Mouse (Mus musculus): ENCODE measurements around the gene Olfr465-ps1. TPM values are rescaled to one million over a fixed set of nuclear protein-coding genes. Genes with fewer than 3 reads are reported as not detected.

The Olfr465-ps1 gene
- polyA plus RNA-seq (2014; fragmentation: Nextera tagmentation; extraction: Ambion mirVana), result not detected in 2 replicates

DNA sequence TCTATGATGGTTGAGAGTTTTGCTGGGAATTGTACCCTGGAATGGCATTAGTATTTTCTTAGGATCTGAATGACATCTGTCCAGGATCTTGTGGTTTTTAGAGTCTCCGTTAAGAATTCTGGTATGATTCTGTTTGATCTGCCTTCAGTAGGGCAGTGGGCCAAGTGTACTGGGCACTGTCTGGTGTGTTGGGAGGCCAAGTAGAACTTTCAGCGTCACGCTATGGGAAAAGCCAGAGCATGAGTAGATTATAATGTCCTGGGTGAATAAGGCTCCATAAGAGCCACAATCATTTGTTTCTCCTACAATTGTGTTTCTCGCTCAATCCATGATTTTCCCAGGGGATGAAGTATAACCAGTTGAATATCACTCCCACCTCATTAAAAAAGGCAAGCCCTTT is at the start of gene Olfr465-ps1:
Gene Olfr465-ps1 (plus strand): TSS at position 301 of the 400 bp plus-strand sequence.
- DNase-seq, result no peak
- no peaks in the 10 kb centered on the region for H3K9me3 ChIP-seq (ENCODE audit: low read depth, low read length)
- 81% methylated on average over 4 of the region's 4 CpGs for WGBS

DNA sequence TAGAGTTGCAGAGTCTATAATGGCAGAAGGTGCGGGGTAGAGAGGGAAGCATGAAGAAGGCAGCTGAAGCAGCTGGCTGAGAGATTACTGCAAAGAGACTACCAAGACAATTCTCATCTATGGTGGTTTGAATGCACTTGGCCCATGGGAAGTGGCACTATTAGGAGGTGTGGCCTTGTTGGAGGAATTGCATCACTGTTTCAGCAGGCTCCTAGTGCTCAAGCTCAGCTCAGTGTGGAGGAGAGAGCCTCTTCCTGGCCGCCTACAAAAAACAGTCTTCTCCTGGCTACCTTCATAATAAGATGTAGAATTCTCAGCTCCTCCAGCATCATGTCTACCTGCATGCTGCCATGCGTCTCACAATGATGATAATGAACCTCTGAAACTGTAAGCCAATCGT is 42.0 kb upstream of the Olfr465-ps1 start:
- no peaks in the 10 kb centered on the region for H3K27me3 ChIP-seq (ENCODE audit: insufficient read depth, low read length)
- ATAC-seq (ENCODE audit: insufficient read depth), result no peak
- H3K9ac ChIP-seq, result no peak overlapping the region
- H3K4me2 ChIP-seq, result no peak overlapping the region
- H3K9me3 ChIP-seq (ENCODE audit: low read depth, low read length), result no peaks in the 10 kb centered on the region; the same call in 1 of the 2 replicates
- no peak overlapping the region for H3K4me3 ChIP-seq (ENCODE audit: low read depth, low read length)
- WGBS, result 97% methylated on average over 4 of the region's 4 CpGs
- H3K4me1 ChIP-seq (ENCODE audit: insufficient read depth), result no peaks in the 10 kb centered on the region
- TF ChIP-seq CTCF (IDR thresholded peaks at IDR 0.05; ENCODE audit: low read depth), result no peak
- no peak overlapping the region for H3K27ac ChIP-seq (ENCODE audit: low read depth)
- DNase-seq, result no peak
- 0 out of 2 replicates have a peak, but pooled peaks cover 10% of the 10 kb centered on the region for H3K36me3 ChIP-seq (ENCODE audit: insufficient read depth)

More for the DNA sequence above, at the start of gene Olfr465-ps1:
- no peaks in the 10 kb centered on the region for H3K4me1 ChIP-seq (ENCODE audit: insufficient read depth)
- no peak within 1 kb of the TSS for H3K4me2 ChIP-seq
- no peak within 1 kb of the TSS for H3K4me3 ChIP-seq (ENCODE audit: low read depth, low read length)
- no peak within 1 kb of the TSS for H3K9ac ChIP-seq
- no peaks in the 10 kb centered on the region for H3K27me3 ChIP-seq (ENCODE audit: insufficient read depth, low read length)
- no peak for TF ChIP-seq CTCF (IDR thresholded peaks at IDR 0.05; ENCODE audit: low read depth)
- no peak for ATAC-seq (ENCODE audit: insufficient read depth)
- no peaks in the 10 kb centered on the region for H3K36me3 ChIP-seq (ENCODE audit: insufficient read depth)
- no peak within 1 kb of the TSS for H3K27ac ChIP-seq (ENCODE audit: low read depth)

DNA sequence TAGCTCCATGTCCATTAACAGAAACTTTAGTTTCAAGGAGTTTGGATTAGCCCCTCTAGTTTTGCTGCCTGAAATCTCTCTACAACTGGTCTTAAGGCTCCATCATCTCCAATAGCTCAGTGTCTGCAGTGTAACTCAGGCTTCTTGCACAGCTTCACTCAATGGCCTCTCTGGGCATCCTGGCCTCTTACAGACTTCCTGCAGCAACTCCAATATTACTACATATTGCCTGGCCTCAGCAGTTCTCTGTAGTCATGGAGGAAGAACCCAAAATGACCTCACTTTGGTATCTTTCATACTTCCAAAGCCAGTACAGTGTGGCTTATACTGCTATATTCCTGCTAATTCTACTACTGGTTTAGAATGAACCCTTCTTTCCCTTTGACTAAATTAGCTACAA is 40.9 kb upstream of the Olfr465-ps1 start:
- TF ChIP-seq CTCF (IDR thresholded peaks at IDR 0.05; ENCODE audit: low read depth), result no peak
- no peaks in the 10 kb centered on the region; the same call in 1 of the 2 replicates for H3K9me3 ChIP-seq (ENCODE audit: low read depth, low read length)
- 0 out of 2 replicates have a peak, but pooled peaks cover 10% of the 10 kb centered on the region for H3K36me3 ChIP-seq (ENCODE audit: insufficient read depth)
- no peaks in the 10 kb centered on the region for H3K4me1 ChIP-seq (ENCODE audit: insufficient read depth)
- no peak overlapping the region for H3K9ac ChIP-seq
- H3K27me3 ChIP-seq (ENCODE audit: insufficient read depth, low read length), result no peaks in the 10 kb centered on the region
- ATAC-seq (ENCODE audit: insufficient read depth) (no peak), DNase-seq (no peak)
- no peak overlapping the region for H3K27ac ChIP-seq (ENCODE audit: low read depth)
- H3K4me2 ChIP-seq, result no peak overlapping the region
- H3K4me3 ChIP-seq (ENCODE audit: low read depth, low read length), result no peak overlapping the region

DNA sequence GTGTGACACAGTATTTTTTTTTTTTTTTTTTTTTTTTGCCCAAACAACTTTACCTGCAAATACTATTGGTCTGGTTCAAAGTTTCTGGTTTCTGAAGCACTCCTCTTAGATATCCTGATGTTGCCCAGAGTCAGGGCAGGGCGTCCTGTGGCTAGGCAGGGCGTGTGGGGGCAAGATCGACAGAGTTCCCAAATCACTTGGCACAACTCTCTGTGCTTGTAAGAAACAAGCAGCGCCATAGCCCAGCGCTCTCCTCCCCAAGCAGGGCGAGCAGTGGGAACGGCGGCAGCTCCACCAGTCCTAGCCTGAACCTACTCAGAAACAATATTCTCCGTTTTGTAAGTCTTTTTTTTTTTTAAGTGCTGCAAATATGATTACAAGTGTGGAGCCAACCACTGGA is 37.2 kb upstream of the Olfr465-ps1 start:
- no peak for TF ChIP-seq CTCF (IDR thresholded peaks at IDR 0.05; ENCODE audit: low read depth)
- DNase-seq (no peak), ATAC-seq (ENCODE audit: insufficient read depth) (no peak)
- Histone ChIP-seq H3K9me3 (ENCODE audit: low read depth, low read length) (peaks cover 8% of the 10 kb centered on the region; the same call in 1 of the 2 replicates), H3K27ac (ENCODE audit: low read depth) (no peak overlapping the region), H3K9ac (no peak overlapping the region), H3K27me3 (ENCODE audit: insufficient read depth, low read length) (no peaks in the 10 kb centered on the region), H3K36me3 (ENCODE audit: insufficient read depth) (no peaks in the 10 kb centered on the region), H3K4me3 (ENCODE audit: low read depth, low read length) (no peak overlapping the region), H3K4me2 (no peak overlapping the region), H3K4me1 (ENCODE audit: insufficient read depth) (no peaks in the 10 kb centered on the region)
- 91% methylated on average over 9 of the region's 9 CpGs for WGBS

DNA sequence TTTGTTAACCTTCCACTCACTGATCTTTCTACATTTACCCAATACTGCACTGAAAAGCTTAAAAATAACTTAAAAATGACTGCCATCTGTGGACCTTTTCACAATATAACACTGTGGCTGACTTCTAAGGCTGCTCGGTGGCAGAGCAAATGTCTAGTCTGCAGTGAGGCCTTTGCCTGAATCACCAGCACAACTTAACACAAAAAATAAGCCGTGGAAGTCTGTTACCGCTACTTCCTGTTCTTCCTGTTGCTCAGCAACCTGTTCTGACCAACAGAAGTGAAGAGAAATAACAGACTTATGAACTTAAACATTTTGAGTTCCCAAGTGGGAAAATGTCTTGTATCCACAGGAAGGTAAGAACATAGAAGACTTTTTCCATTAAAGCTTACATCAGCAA is 36.7 kb upstream of the Olfr465-ps1 start:
- no peak overlapping the region for H3K4me2 ChIP-seq
- ATAC-seq (ENCODE audit: insufficient read depth), result no peak
- no peaks in the 10 kb centered on the region for H3K36me3 ChIP-seq (ENCODE audit: insufficient read depth)
- DNase-seq, result no peak
- H3K9ac ChIP-seq, result no peak overlapping the region
- 92% methylated on average over 3 of the region's 3 CpGs for WGBS
- no peak for TF ChIP-seq CTCF (IDR thresholded peaks at IDR 0.05; ENCODE audit: low read depth)
- H3K27me3 ChIP-seq (ENCODE audit: insufficient read depth, low read length), result no peaks in the 10 kb centered on the region
- no peak overlapping the region for H3K27ac ChIP-seq (ENCODE audit: low read depth)
- H3K9me3 ChIP-seq (ENCODE audit: low read depth, low read length), result peaks cover 8% of the 10 kb centered on the region; the same call in 1 of the 2 replicates
- H3K4me3 ChIP-seq (ENCODE audit: low read depth, low read length), result no peak overlapping the region
- H3K4me1 ChIP-seq (ENCODE audit: insufficient read depth), result no peaks in the 10 kb centered on the region

DNA sequence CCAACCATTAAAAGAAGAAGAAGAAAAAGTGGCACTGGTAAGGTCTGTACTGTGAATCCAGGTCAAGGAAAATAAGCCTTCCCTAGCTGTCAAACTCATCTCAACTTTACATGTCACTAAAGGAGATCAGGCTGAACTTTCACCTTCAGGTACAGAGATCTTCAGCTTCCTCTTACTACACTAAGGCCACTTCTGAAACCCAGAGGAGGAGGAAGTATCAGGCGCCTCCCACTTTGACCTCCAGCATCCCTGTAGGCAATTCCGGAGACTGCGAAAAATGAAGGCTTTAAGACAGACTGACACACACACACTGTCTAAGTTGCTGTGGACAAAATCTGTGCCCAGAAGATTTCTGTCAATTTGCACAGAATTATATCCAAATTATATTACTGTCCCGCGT is 25.9 kb upstream of the Olfr465-ps1 start:
- Histone ChIP-seq H3K27ac (ENCODE audit: low read depth) (peak overlapping the region; percentile 93), H3K4me3 (ENCODE audit: low read depth, low read length) (peak overlapping the region; percentile 82), H3K9ac (peak overlapping the region; percentile 95), H3K9me3 (ENCODE audit: low read depth, low read length) (no peaks in the 10 kb centered on the region), H3K4me2 (peak overlapping the region; percentile 82), H3K36me3 (ENCODE audit: insufficient read depth) (no peaks in the 10 kb centered on the region), H3K27me3 (ENCODE audit: insufficient read depth, low read length) (no peaks in the 10 kb centered on the region), H3K4me1 (ENCODE audit: insufficient read depth) (no peaks in the 10 kb centered on the region)
- under 1% methylated on average over 5 of the region's 5 CpGs for WGBS
- ATAC-seq (ENCODE audit: insufficient read depth) (peak; percentile 19; the same call in 1 of the 2 replicates), DNase-seq (peak; percentile 40)
- TF ChIP-seq CTCF (IDR thresholded peaks at IDR 0.05; ENCODE audit: low read depth), result no peak

DNA sequence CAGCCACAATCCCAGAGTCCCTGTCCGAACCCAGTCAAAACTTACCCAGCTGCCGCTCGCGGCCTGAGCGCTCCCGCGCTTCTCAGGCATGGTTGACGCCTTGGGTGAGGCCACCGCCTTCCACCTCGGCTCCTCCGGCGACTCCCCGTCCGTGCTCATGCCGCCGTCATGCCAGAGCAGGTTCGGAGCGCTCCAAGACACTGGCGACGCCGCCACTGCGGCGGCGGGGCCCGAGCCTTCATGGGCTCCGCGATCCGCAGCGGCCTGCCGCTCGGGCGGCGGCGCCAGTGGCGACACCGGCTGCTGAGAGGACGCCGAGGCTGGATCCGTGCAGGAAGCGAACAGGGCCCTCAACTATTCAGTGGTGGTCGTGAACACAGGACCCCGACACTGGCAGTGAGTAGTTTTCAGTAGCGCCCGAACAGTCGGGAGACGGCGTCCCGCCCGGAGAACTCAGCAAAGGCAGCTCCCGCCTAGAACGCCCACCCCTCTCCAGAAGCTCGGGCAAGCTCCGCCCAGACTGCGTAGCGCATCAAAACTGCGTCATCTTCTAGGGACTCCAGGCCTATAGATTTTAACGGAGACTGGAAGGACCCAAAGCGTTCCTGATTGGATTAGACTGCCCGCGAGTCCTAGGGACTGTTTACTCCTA is 25.3 kb upstream of the Olfr465-ps1 start, which contains the start of gene Mfsd14b:
Gene Mfsd14b (minus strand): TSS at position 517 of the 652 bp plus-strand sequence.
- Histone ChIP-seq H3K36me3 (ENCODE audit: insufficient read depth) (no peaks in the 10 kb centered on the region), H3K27ac (ENCODE audit: low read depth) (peak within 1 kb of the TSS; percentile 93), H3K9ac (peak within 1 kb of the TSS; percentile 95), H3K4me2 (peak within 1 kb of the TSS; percentile 82), H3K4me3 (ENCODE audit: low read depth, low read length) (peak within 1 kb of the TSS; percentile 82), H3K27me3 (ENCODE audit: insufficient read depth, low read length) (no peaks in the 10 kb centered on the region), H3K9me3 (ENCODE audit: low read depth, low read length) (no peaks in the 10 kb centered on the region), H3K4me1 (ENCODE audit: insufficient read depth) (no peaks in the 10 kb centered on the region)
- no peak for TF ChIP-seq CTCF (IDR thresholded peaks at IDR 0.05; ENCODE audit: low read depth)
- under 1% methylated on average over 60 of the region's 60 CpGs for WGBS
- peak; percentile 100 for ATAC-seq (ENCODE audit: insufficient read depth)
- DNase-seq, result peak; percentile 97
